Mouse (Mus musculus) inflammation-experienced regulatory T-cells, adult 6 months (primary cell): ENCODE measurements around the gene Zswim5. TPM values are rescaled to one million over a fixed set of nuclear protein-coding genes. Genes with fewer than 3 reads are reported as not detected.

Experiments
- ATAC-seq: one replicate; pipeline ENCODE4 v1.8.0; 2017
- polyA plus RNA-seq, 3 experiments: library from polyadenylated mRNA; unstranded; fragments of 100-300 nt; shearing (Covaris generic); gene quantifications; one replicate each; pipeline ENCODE4 v1.2.1; 2017

The Zswim5 gene
- polyA plus RNA-seq, 3 experiments from 2014 or later, result 0.05 to 0.06 TPM; not detected in 1

- no peak for ATAC-seq
Observed at GRCm38 (mm10) chr4:116928006-116928651, 51.0 kb downstream of the Zswim5 start.

GRCm38 (mm10) chr4:116939585-116939984 lies 62.4 kb downstream of the Zswim5 start:
- no peak for ATAC-seq

GRCm38 (mm10) chr4:116942695-116943094 lies 65.5 kb downstream of the Zswim5 start:
- no peak for ATAC-seq

- no peak for ATAC-seq
Observed at GRCm38 (mm10) chr4:116944055-116944454, 66.9 kb downstream of the Zswim5 start.

DNA sequence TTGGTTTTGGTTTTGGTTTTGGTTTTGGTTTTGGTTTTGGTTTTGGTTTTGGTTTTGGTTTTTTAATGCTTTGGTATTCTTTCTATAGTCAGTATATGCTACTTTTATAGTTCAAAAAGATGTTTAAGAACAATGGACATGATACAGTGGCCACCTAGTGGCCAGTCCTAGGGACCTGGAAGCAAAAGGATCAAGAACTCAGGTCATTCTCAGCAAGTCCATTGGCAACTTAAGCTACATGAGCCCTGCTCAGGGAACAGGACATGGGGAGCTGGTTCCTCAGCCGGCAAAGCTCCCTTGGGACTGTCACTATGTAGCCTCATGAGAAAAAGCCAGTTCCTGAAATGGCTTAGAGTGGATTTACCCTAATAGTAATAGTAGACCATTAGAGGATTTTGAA lies 74.5 kb downstream of the Zswim5 start:
- no peak for ATAC-seq

- ATAC-seq, result no peak
Observed at GRCm38 (mm10) chr4:116954951-116955350, 77.8 kb downstream of the Zswim5 start.

DNA sequence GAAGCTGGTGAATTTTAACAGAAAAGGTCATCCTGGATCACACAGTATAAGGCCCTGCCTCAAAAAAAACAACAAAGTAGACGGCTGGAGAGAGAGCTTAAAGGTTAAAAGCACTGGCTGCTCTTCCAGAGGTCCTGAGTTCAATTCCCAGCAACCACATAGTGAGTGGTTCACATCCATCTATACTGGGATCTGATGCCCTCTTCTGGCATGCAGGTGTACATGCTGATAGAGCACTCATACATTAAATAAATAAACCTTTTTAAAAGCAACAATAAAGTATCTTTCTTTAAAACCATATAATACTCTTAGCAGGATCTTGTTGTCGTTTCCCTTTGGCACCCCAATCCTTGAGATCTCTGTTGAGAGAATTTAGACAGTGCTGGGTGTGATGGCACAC lies 99.3 kb downstream of the Zswim5 start:
- no peak for ATAC-seq

- no peak for ATAC-seq
Observed at GRCm38 (mm10) chr4:116985681-116986080, 108.5 kb downstream of the Zswim5 start.

GRCm38 (mm10) chr4:116986400-116987121 lies 109.4 kb downstream of the Zswim5 start:
- peak; percentile 63 for ATAC-seq

- no peak for ATAC-seq
Observed at GRCm38 (mm10) chr4:116987122-116987456, 109.9 kb downstream of the Zswim5 start.

GRCm38 (mm10) chr4:116989731-116990130 lies 112.6 kb downstream of the Zswim5 start:
- no peak for ATAC-seq

- ATAC-seq, result peak; percentile 43
Observed at GRCm38 (mm10) chr4:116991366-116991765, 114.2 kb downstream of the Zswim5 start.

DNA sequence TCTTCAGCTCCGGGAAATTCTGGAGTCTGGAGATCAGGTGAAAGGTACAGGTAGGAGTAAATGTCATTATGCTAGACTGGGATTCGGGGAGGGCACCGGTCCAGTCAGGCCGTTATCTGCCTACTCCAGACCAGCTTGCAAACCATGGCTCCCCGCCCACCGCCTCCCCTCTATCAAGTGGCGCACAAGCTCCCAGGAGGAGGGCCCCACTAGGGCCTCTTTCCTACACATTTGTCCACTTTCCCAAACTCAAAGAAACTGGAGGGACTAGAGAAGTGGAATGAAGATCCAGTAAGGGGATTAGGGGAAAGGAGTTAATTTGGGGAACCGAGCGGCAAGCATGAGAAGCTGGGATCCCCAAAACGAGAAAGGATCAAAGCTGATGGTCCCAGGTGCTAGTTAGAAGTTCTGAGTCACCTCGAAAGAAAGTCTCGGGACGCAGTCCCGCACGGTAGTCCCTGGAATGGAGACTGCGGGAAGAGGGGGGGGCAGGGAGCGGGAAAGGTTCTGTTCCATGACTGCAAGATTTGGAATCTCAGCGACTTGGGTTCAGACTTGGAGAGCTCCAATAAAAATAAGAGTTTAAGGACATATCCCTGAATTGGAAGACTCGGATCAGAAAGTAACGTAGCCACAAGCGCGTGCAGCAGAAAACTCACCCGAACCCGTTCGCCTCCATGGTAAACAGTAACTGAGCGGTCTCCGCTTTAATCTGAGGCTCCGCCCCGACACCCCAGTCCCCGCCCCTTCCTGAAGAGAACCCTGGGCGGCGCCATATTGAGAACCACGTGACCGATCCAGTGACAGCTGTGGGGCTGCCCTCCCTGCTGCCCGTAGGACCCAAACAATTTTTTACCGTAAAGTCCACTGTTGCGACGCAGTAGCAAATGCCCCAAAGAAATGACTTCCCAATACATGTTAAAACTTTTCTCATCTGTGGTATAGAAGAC lies 116.8 kb downstream of the Zswim5 start, which contains the start of gene Urod:
Gene Urod (minus strand): TSS at position 742 of the 950 bp plus-strand sequence.
- peak; percentile 91 for ATAC-seq

DNA sequence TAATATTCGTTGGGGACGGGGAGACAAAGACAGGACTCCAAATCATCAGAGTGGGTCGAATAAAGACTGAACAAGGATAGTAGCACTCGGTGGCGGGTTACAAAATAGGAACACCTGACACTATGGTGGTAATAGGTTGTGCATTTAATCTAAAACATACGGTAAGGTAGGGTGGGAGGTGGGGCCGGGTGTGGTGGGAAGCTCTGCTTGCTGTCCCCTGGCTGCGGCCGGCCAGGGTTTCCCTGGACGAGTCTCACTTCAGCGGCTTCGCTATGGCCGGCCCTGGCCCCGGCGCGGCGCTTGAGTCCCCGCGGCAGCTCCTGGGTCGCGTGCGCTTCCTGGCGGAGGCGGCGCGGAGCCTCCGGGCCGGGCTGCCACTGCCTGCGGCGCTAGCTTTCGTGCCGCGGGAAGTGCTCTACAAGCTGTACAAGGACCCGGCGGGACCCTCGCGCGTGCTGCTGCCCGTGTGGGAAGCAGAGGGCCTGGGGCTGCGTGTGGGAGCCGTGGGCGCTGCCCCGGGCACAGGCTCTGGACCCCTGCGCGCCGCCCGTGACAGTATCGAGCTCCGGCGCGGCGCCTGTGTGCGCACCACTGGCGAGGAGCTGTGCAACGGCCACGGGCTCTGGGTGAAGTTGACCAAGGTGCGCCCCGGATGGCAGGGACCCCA lies 118.1 kb downstream of the Zswim5 start, which contains the start of gene Hectd3:
Gene Hectd3 (plus strand): TSS at position 187 of the 667 bp plus-strand sequence.
- ATAC-seq, result peak; percentile 36

GRCm38 (mm10) chr4:116995798-116996135 lies 118.6 kb downstream of the Zswim5 start:
- no peak for ATAC-seq

DNA sequence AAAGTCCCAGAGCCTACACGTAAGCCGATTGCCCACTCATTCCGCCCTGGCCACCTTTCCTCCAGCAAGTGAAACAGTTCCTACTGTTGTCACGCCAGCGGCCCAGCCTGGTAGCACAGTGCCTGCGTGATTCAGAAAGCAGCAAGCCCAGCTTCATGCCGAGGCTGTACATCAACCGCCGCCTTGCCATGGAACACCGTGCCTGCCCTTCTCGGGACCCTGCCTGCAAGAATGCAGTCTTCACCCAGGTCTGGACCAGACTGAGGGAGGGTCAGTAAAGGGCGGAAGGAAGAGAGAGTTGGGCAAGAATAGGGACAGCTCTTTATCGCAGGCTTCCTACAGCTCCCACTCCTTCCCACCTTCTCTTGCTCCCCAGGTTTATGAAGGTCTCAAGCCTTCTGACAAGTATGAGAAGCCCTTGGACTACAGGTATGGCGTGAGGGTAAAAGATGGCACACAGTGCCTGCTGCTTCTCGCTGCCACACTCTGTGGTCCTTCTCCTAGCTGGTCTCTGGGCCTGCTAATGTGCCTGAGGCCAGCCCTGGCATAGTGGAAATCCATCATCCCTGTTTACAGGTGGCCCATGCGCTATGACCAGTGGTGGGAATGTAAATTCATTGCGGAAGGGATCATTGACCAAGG lies 122.5 kb downstream of the Zswim5 start:
- ATAC-seq, result no peak

DNA sequence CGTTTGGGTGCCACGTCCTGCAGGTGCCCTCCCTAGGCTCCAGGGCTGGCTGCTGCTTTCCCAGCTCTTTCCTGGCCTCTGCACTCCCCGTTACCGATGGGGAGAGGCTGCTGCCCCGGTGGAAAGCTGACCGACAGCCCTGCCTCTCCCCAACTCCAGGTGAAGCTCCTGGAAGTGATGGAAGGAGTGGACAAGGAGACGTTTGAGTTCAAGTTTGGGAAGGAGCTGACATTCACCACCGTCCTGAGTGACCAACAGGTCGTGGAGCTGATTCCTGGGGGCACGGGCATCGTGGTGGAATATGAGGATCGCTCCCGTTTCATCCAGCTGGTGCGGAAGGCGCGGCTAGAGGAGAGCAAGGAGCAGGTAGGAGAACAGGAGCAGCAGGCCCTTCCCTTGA lies 124.8 kb downstream of the Zswim5 start:
- ATAC-seq, result no peak

- peak; percentile 70 for ATAC-seq
Observed at GRCm38 (mm10) chr4:117002543-117003521, 125.7 kb downstream of the Zswim5 start.

- ATAC-seq, result no peak
Observed at GRCm38 (mm10) chr4:117004649-117005048, 127.5 kb downstream of the Zswim5 start.

- no peak for ATAC-seq
Observed at GRCm38 (mm10) chr4:117005611-117006400, 128.6 kb downstream of the Zswim5 start.
